Mouse (Mus musculus) midbrain, embryonic 10.5 days (tissue): ENCODE data around the gene Ccdc96. TPM values are rescaled to one million over a fixed set of nuclear protein-coding genes. Genes with fewer than 3 reads are reported as not detected.

Experiments
- polyA plus RNA-seq: library from polyadenylated mRNA; unstranded; fragments of >200 nt; fragmentation: Nextera tagmentation; extraction: Ambion mirVana; gene quantifications from 2 replicates; pipeline ENCODE4 v1.2.1, GENCODE M21; 2016

Ccdc96 gene
- polyA plus RNA-seq, 1 experiment from 2014 or later: 5.0 TPM

Other genes starting within 250 kb of the Ccdc96 start
- gene Sorcs2, start 86.4 kb upstream of the Ccdc96 start, polyA plus RNA-seq: 9.0 and 10.8 TPM in 2 replicates
- 57.4 and 63.7 TPM in 2 replicates for gene Grpel1, start 19.6 kb upstream of the Ccdc96 start, polyA plus RNA-seq
- 2.0 and 2.3 TPM in 2 replicates for gene Tada2b, start 303 bp upstream of the Ccdc96 start, polyA plus RNA-seq
- gene Tbc1d14, start 108.7 kb downstream of the Ccdc96 start, polyA plus RNA-seq: 35.2 and 41.2 TPM in 2 replicates
- gene D5Ertd579e, start 211.4 kb downstream of the Ccdc96 start, polyA plus RNA-seq: 23.7 and 29.3 TPM in 2 replicates